39 mouse cellular contexts compared by ENCODE assay signal in the genomic region with DNA sequence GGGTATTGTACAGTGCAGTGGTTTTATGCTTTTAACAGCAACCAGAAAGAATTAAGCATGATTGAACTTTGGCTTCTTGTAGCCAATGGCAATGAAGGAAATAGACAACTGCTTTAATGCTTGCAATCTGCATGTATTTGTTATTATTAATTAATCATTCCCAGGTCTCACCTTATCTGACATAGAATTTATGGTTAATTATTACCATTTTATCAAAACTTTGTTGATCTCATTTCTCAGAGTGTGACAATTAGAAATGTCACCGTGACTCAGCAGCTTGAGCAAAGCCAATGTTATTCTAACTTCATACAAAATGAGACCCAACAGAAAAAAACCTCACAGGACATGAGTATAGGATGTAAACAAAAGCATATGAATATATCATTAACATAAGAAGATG. TPM values are rescaled to one million over a fixed set of nuclear protein-coding genes. Genes with fewer than 3 reads are reported as not detected.
"Had no signal": no experiment of that assay in that cellular context is flagged by ENCODE, and none has a peak within 500 bp of the region (broad histone marks: within the 10 kb centered on the region; RNA-seq: fewer than 3 reads in every experiment).

No protein-coding gene starts in this region.

- H3K4me3 ChIP-seq: embryonic facial prominence, embryonic 10.5 days; embryonic facial prominence, embryonic 12.5 days; embryonic facial prominence, embryonic 13.5 days; embryonic facial prominence, embryonic 15.5 days; erythroblast, embryonic 14.5 days; forebrain, embryonic 10.5 days; forebrain, embryonic 12.5 days; forebrain, embryonic 13.5 days; forebrain, embryonic 15.5 days; gastrocnemius, adult 2 months; heart, adult 2 months had no signal

- H3K27ac ChIP-seq: embryonic facial prominence, embryonic 10.5 days; embryonic facial prominence, embryonic 12.5 days; embryonic facial prominence, embryonic 13.5 days; embryonic facial prominence, embryonic 15.5 days; forebrain, embryonic 10.5 days; forebrain, embryonic 12.5 days; forebrain, embryonic 13.5 days; forebrain, embryonic 15.5 days; gastrocnemius, adult 2 months; heart, adult 2 months had no signal

- H3K9ac ChIP-seq: embryonic facial prominence, embryonic 12.5 days; embryonic facial prominence, embryonic 13.5 days; embryonic facial prominence, embryonic 15.5 days; forebrain, embryonic 12.5 days; forebrain, embryonic 13.5 days; forebrain, embryonic 15.5 days; forebrain, postnatal 0 days had no signal

- H3K4me1 ChIP-seq: embryonic facial prominence, embryonic 10.5 days; embryonic facial prominence, embryonic 12.5 days; embryonic facial prominence, embryonic 13.5 days; embryonic facial prominence, embryonic 15.5 days; forebrain, embryonic 10.5 days; forebrain, embryonic 12.5 days; forebrain, embryonic 13.5 days; forebrain, embryonic 15.5 days had no signal

- H3K36me3 ChIP-seq: embryonic facial prominence, embryonic 10.5 days; embryonic facial prominence, embryonic 12.5 days; embryonic facial prominence, embryonic 13.5 days; embryonic facial prominence, embryonic 15.5 days; forebrain, embryonic 10.5 days; forebrain, embryonic 12.5 days; forebrain, embryonic 15.5 days had no signal

- H3K9me3 ChIP-seq: embryonic facial prominence, embryonic 10.5 days; embryonic facial prominence, embryonic 12.5 days; embryonic facial prominence, embryonic 13.5 days; embryonic facial prominence, embryonic 15.5 days; forebrain, embryonic 10.5 days; forebrain, embryonic 12.5 days; forebrain, embryonic 13.5 days; forebrain, embryonic 15.5 days had no signal

- H3K4me2 ChIP-seq: embryonic facial prominence, embryonic 12.5 days; embryonic facial prominence, embryonic 13.5 days; embryonic facial prominence, embryonic 15.5 days; forebrain, embryonic 12.5 days; forebrain, embryonic 13.5 days; forebrain, embryonic 15.5 days had no signal

- H3K27me3 ChIP-seq: embryonic facial prominence, embryonic 12.5 days; embryonic facial prominence, embryonic 13.5 days; embryonic facial prominence, embryonic 15.5 days; forebrain, embryonic 12.5 days; forebrain, embryonic 13.5 days; forebrain, embryonic 15.5 days had no signal

- DNase-seq: cerebellum, adult 2 months; cerebellum, adult 8-10 months; cerebellum, adult 9-10 months; cerebellum, adult 9-11 months; cerebellum, postnatal 10 days; cerebellum, postnatal 14 days; cerebellum, postnatal 25 days; cerebellum, postnatal 36 days; embryo, embryonic 11 days; forebrain, postnatal 0 days; gastrocnemius, adult 2 months; gastrocnemius, postnatal 10 days; gastrocnemius, postnatal 14 days; gastrocnemius, postnatal 25 days; gastrocnemius, postnatal 36 days; heart, adult 11 months; heart, adult 18-20 months; heart, adult 2 months had no signal

- ATAC-seq: forebrain, embryonic 13.5 days; forebrain, embryonic 14.5 days; forebrain, embryonic 15.5 days; forebrain, embryonic 16.5 days; forebrain, postnatal 0 days had no signal

RNA-seq across cellular contexts. Expression of a gene that starts 30.0 kb away (rescaled TPM):
- total RNA-seq: common myeloid progenitor, adult 5-6 weeks; forebrain, postnatal 0 days; gastrocnemius, adult 18-20 months; gastrocnemius, adult 2 months; gastrocnemius, adult 8-10 months; gastrocnemius, postnatal 10 days; gastrocnemius, postnatal 14 days; gastrocnemius, postnatal 25 days; gastrocnemius, postnatal 36 days; granulocyte monocyte progenitor cell, adult 5-6 weeks; heart, adult 18-20 months; heart, adult 2 months had no signal
- polyA plus RNA-seq: cerebellum, adult 2 months; cortical plate, adult 2 months; embryonic facial prominence, embryonic 10.5 days; embryonic facial prominence, embryonic 11.5 days; embryonic facial prominence, embryonic 12.5 days; embryonic facial prominence, embryonic 13.5 days; embryonic facial prominence, embryonic 14.5 days; embryonic facial prominence, embryonic 15.5 days; erythroblast, embryonic 14.5 days; forebrain, embryonic 10.5 days; forebrain, embryonic 11.5 days; forebrain, embryonic 12.5 days; forebrain, embryonic 13.5 days; forebrain, embryonic 14.5 days; forebrain, embryonic 15.5 days; forebrain, embryonic 16.5 days; forebrain, postnatal 0 days; frontal cortex, adult 2 months; gonadal fat pad, adult 2 months; heart, adult 2 months had no signal
